Comparison of ENCODE assay signal across 8 mouse cellular contexts in genomic region chr5:45856303-45856821, GRCm38 (mm10). TPM values are rescaled to one million over a fixed set of nuclear protein-coding genes. Genes with fewer than 3 reads are reported as not detected.
DNase-seq lines count a peak whose midpoint lies in the region; ATAC-seq and TF ChIP-seq lines count a peak whose summit lies in the region.

No protein-coding gene starts in this region.

- ATAC-seq in Patski = peak; percentile 45
- peak; percentile 72 for ATAC-seq in hindbrain, embryonic 11.5 days (ENCODE audit: low FRiP score)

- peaks cover 3% of the 10 kb centered on the region; the same call in 1 of the 2 replicates for H3K4me1 ChIP-seq in hindbrain, embryonic 11.5 days (replicated peaks; ENCODE audit: control insufficient read depth, insufficient read depth, low read length)

- in situ Hi-C loops in Patski (cut with MboI; ENCODE audit: low pct_unique_long_range_greater_than_20kb) = loop anchor here (25.0 kb wide), 1 partner anchor 369 kb away; the partner anchor contains the start of gene Lap3

- peak; percentile 37 for DNase-seq in Patski (ENCODE audit: low read depth, low spot score)
- DNase-seq in cerebellum, adult 9-11 months = peak; percentile 70
- peak; percentile 30 to 60 for DNase-seq in frontal cortex, adult 2 months (ENCODE audit: extremely low spot score in 1 of 2, low spot score in 1 of 2)
- DNase-seq in hindbrain, embryonic 11.5 days (ENCODE audit: low spot score) = peak; percentile 79
- peak; percentile 59 to 67 for DNase-seq in layer of hippocampus, postnatal 10 days (ENCODE audit: low spot score in 2 of 2)
- peak; percentile 50 for DNase-seq in lung, postnatal 25 days (ENCODE audit: low spot score)
- peak; percentile 79 for DNase-seq in retina, embryonic 14.5 days (ENCODE audit: low spot score)
- DNase-seq in thymus, postnatal 25 days = peak; percentile 63

- peaks cover 12% of the 10 kb centered on the region for H3K27me3 ChIP-seq in Patski
- H3K27me3 ChIP-seq in hindbrain, embryonic 11.5 days (ENCODE audit: control insufficient read depth, insufficient read depth, low read length) = no peaks in the 10 kb centered on the region

- H3K9me3 ChIP-seq in hindbrain, embryonic 11.5 days (ENCODE audit: control insufficient read depth, low read length) = no peaks in the 10 kb centered on the region

- peak overlapping the region; percentile 99 for H3K27ac ChIP-seq in hindbrain, embryonic 11.5 days (ENCODE audit: low read depth, low read length)

- POLR2A ChIA-PET in Patski (lab: Charles Lee) = no interaction called here

- CTCF ChIA-PET in Patski (lab: Charles Lee) = interaction anchor here (0.8 to 1.5 kb wide), 4 partner anchors 9 to 22 kb away, joined by 3 to 4 read pairs (median 4); no protein-coding TSS in a partner anchor

- 2% methylated on average over 30 of the region's 37 CpGs for WGBS in hindbrain, embryonic 11.5 days

- H3K4me3 ChIP-seq in hindbrain, embryonic 11.5 days (ENCODE audit: low read depth, low read length) = peak overlapping the region; percentile 97

- TF ChIP-seq CTCF in Patski (IDR thresholded peaks at IDR 0.05) = no peak

- peak overlapping the region; percentile 96 for H3K9ac ChIP-seq in hindbrain, embryonic 11.5 days (ENCODE audit: low read depth, low read length)

- H3K36me3 ChIP-seq in hindbrain, embryonic 11.5 days (ENCODE audit: control insufficient read depth, insufficient read depth, low read length) = no peaks in the 10 kb centered on the region

- peak overlapping the region; percentile 52 for H3K4me2 ChIP-seq in hindbrain, embryonic 11.5 days (replicated peaks; ENCODE audit: low read depth, low read length)

RNA-seq across cellular contexts. Expression of gene Lcorl, which starts 1.1 kb away (rescaled TPM):
- 11.7 TPM for polyA plus RNA-seq in Patski (2021)
- 8.1 and 10.3 TPM in 2 replicates for polyA plus RNA-seq in frontal cortex, adult 2 months (2012; rRNA removed)
- 42.3 and 45.0 TPM in 2 replicates for polyA plus RNA-seq in hindbrain, embryonic 11.5 days (2014; fragmentation: Nextera tagmentation; extraction: Ambion mirVana)
- 10 to 100 TPM; 44.9 to 49.2 TPM for total RNA-seq in layer of hippocampus, postnatal 10 days (2021)

Comparison
In these comparisons a context has a peak if more than half of its experiments do, and no peak if none do; other contexts are left out.
1. Peak in every context shown above with its lines: DNase-seq, ATAC-seq, H3K4me3 ChIP-seq and H3K27ac ChIP-seq.